Mouse (Mus musculus) forebrain, embryonic 11.5 days (tissue): ENCODE data around the gene Gm3115. TPM values are rescaled to one million over a fixed set of nuclear protein-coding genes. Genes with fewer than 3 reads are reported as not detected.
"Not testable (repeated sequence)": the region's sequence is repeated elsewhere in the genome, so short reads cannot be mapped to it uniquely, and the experiment has no call there.

Experiments used
- ATAC-seq: fragments of 200-750 bp; cut with Nextera tagmentation; replicated peaks from 2 replicates; pipeline ENCODE4 v1.8.0; 2017; ENCODE audit warnings: moderate TSS enrichment; ENCODE audit not compliant: low FRiP score
- DNase-seq: peaks from one replicate; pipeline ENCODE4 v3.0.0-alpha.2; 2017; ENCODE audit warnings: low spot score
- H3K27ac ChIP-seq: fragments of 300-500 bp; sonication (generic); 2 replicates; pipeline ENCODE4 v1.5.1; 2014; ENCODE audit warnings: low read depth, low read length
- H3K27me3 ChIP-seq: fragments of 300-500 bp; sonication (generic); 2 replicates; pipeline ENCODE4 v1.6.1; 2014; ENCODE audit warnings: mild to moderate bottlenecking, low read length, mixed read lengths; ENCODE audit not compliant: control insufficient read depth, insufficient read depth
- H3K36me3 ChIP-seq: fragments of 300-500 bp; sonication (generic); 2 replicates; pipeline ENCODE4 v1.6.1; 2014; ENCODE audit warnings: mild to moderate bottlenecking, low read length, moderate library complexity, mixed read lengths; ENCODE audit not compliant: control insufficient read depth, insufficient read depth
- H3K4me1 ChIP-seq: fragments of 300-500 bp; sonication (generic); replicated peaks from 2 replicates; pipeline ENCODE4 v1.6.1; 2014; ENCODE audit warnings: low read length, mixed read lengths; ENCODE audit not compliant: control insufficient read depth, insufficient read depth
- H3K4me2 ChIP-seq: fragments of 300-500 bp; sonication (generic); 2 replicates; pipeline ENCODE4 v1.6.1; 2014; ENCODE audit warnings: low read depth, mild to moderate bottlenecking, low read length, moderate library complexity, mixed read lengths; ENCODE audit not compliant: severe bottlenecking
- H3K4me3 ChIP-seq: fragments of 300-500 bp; sonication (generic); 2 replicates; pipeline ENCODE4 v1.5.1; 2014; ENCODE audit warnings: low read depth, low read length
- H3K9ac ChIP-seq: fragments of 300-500 bp; sonication (generic); 2 replicates; pipeline ENCODE4 v1.6.1; 2014; ENCODE audit warnings: low read length
- H3K9me3 ChIP-seq: fragments of 300-500 bp; sonication (generic); 2 replicates; pipeline ENCODE4 v1.6.1; 2016; ENCODE audit warnings: low read length, mixed read lengths; ENCODE audit not compliant: control insufficient read depth
- WGBS: fragments of 180-500 bp; shearing (Covaris S2); extraction: QIAGEN DNeasy Blood & Tissue Kit; methylation state at CpG from one replicate; pipeline ENCODE4 v1.1.7; 2014; 5-methylcytosine and 5-hydroxymethylcytosine counted together
- polyA plus RNA-seq: library from polyadenylated mRNA; unstranded; fragments of >200 nt; fragmentation: Nextera tagmentation; extraction: Ambion mirVana; gene quantifications from 2 replicates; pipeline ENCODE4 v1.2.1, GENCODE M21; 2014

The Gm3115 gene
- polyA plus RNA-seq = not detected in 2 replicates

- not testable (repeated sequence) for DNase-seq, H3K9ac ChIP-seq, ATAC-seq, H3K27ac ChIP-seq, H3K4me1 ChIP-seq, H3K9me3 ChIP-seq, H3K27me3 ChIP-seq, H3K4me2 ChIP-seq, H3K36me3 ChIP-seq, H3K4me3 ChIP-seq
- WGBS = 75% methylated on average over 3 of the region's 3 CpGs
Measured at GRCm38 (mm10) chr14:4083820-4084219, at the start of gene Gm3115. TSS of gene Gm3115 (plus strand) at chr14:4084120.

- not testable (repeated sequence) for H3K4me1 ChIP-seq, H3K36me3 ChIP-seq, H3K27me3 ChIP-seq, ATAC-seq, H3K9me3 ChIP-seq, H3K27ac ChIP-seq
- Histone ChIP-seq H3K4me2 (peak within 1 kb of the TSS; percentile 51), H3K4me3 (peak within 1 kb of the TSS; percentile 30), H3K9ac (peak within 1 kb of the TSS; percentile 43)
- DNase-seq = peak; percentile 60
- WGBS = 2% methylated on average over 20 of the region's 37 CpGs
Measured at GRCm38 (mm10) chr14:4110426-4110825, 26.5 kb downstream of the Gm3115 start, which contains the start of gene Gm8108. TSS of gene Gm8108 (plus strand) at chr14:4110526.

- not testable (repeated sequence) for H3K9me3 ChIP-seq, H3K4me2 ChIP-seq, H3K36me3 ChIP-seq, DNase-seq, H3K4me1 ChIP-seq, H3K27ac ChIP-seq, H3K9ac ChIP-seq, H3K27me3 ChIP-seq, ATAC-seq, H3K4me3 ChIP-seq
- 96% methylated on average over 4 of the region's 4 CpGs for WGBS
Measured at GRCm38 (mm10) chr14:4141646-4142045, 57.7 kb downstream of the Gm3115 start.

Other genes starting within 250 kb of the Gm3115 start
- gene Gm3033, start 237.9 kb upstream of the Gm3115 start, polyA plus RNA-seq = not detected in 2 replicates
- gene Gm2916, start 199.9 kb upstream of the Gm3115 start, polyA plus RNA-seq = 0.19 TPM in 1 of 2 replicates, not detected in the other
- not detected in 2 replicates for gene Gm3029, start 152.4 kb upstream of the Gm3115 start, polyA plus RNA-seq
- gene Gm3095, start 120.6 kb upstream of the Gm3115 start, polyA plus RNA-seq = 0.13 and 0.57 TPM in 2 replicates
- gene Gm3099, start 85.7 kb upstream of the Gm3115 start, polyA plus RNA-seq = not detected in 2 replicates
- 0.65 and 0.97 TPM in 2 replicates for gene Gm5796, start 60.2 kb upstream of the Gm3115 start, polyA plus RNA-seq
- 0.53 TPM in 1 of 2 replicates, not detected in the other for gene Gm8108, start 26.4 kb downstream of the Gm3115 start, polyA plus RNA-seq
- gene Gm3127, start 80.9 kb downstream of the Gm3115 start, polyA plus RNA-seq = not detected in 2 replicates
- 0.79 and 1.9 TPM in 2 replicates for gene Gm2974, start 98.5 kb downstream of the Gm3115 start, polyA plus RNA-seq
- gene Gm3138, start 165.5 kb downstream of the Gm3115 start, polyA plus RNA-seq = not detected in 2 replicates
- gene Gm3149, start 233.2 kb downstream of the Gm3115 start, polyA plus RNA-seq = not detected in 2 replicates